Mouse (Mus musculus) E14TG2a.4 (cell line): ENCODE results near the gene Rhov.

ENCODE experiments used
- CTCF ChIP-seq: conservative IDR thresholded peaks from 2 replicates; pipeline ENCODE4 v1.5.1; 2014; ENCODE audit warnings: low read length
- NANOG ChIP-seq: IDR thresholded peaks from 2 replicates; pipeline ENCODE4 v1.6.1; 2014; ENCODE audit warnings: borderline replicate concordance, low read length, mixed read lengths

DNA sequence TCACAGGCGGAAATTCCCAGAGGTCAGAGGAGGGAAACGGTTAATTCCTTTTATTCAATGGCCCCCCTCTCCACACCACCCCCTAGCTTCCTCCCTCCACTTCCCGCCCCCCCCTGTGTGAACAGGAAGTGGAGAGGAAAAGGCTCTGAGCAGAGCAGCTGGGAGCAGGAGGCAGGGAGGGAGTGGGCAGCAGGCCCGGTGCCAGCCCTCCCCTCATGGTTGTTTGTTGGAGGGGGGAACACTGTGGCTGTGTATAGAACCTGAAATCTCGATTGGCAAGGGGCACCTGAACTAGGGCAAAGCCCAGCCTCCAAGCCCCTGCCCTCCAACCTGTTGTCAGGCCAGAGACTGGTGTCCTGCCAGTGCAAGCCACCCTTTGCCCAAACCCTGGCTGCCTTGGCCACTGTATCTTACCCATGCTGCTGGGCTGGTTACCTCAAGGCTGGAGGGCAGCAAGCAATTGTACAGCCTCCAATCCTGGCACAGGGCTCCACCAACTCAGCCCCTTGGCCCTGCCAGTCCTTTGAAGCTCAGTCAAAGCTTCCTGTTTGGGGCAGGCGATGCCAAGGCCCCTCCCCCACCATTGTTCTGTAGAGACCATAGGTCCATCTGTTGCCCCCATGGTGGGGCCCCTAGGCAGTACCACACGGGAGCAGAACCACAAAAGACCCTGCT, 29.9 kb upstream of the Rhov start:
- TF ChIP-seq CTCF (no peak), NANOG (no peak)
